ENCODE assay signal across 1 mouse cellular context in the genomic region with DNA sequence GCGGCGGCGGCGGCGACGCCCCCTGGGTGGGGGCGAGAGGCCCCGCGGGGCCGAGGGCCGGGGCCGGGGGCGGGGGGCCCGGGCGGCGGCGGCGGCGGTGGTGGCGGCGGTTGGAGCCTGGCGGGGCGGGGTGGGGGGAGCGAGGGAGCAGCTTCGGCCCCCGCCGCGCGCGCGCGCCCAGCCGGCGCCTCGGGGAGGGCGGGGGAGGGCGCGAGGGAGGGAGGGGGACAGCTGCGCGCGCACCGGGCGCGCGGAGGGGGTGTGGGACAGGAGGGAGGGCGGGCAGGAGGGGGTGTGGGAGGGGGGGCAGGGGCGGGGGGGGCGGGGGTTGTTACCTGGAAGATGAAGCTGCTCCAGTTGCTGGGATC.
A peak's percentile ranks its signal among the peaks of the same experiment; 100 is the strongest.
TF ChIP-seq lines count a peak whose summit lies in the region.

No protein-coding gene starts in this region.

TF ChIP-seq in CH12.LX, 34 proteins besides CTCF, POLR2A, EP300 and RAD21:
- TF ChIP-seq ZKSCAN1 (IDR thresholded peaks at IDR 0.05; ENCODE audit: borderline replicate concordance, low read depth, low read length): no peak
- peak; percentile 42 for TF ChIP-seq NRF1 (IDR thresholded peaks at IDR 0.05; ENCODE audit: low read depth, low read length)
TF ChIP-seq in CH12.LX: peak in this region for 1.
